Mouse (Mus musculus) G1E (cell line): ENCODE measurements around the gene Gm4064.
"Not testable (repeated sequence)": the region's sequence is repeated elsewhere in the genome, so short reads cannot be mapped to it uniquely, and the experiment has no call there.

Experiments used
- CTCF ChIP-seq: IDR thresholded peaks from 2 replicates; pipeline ENCODE4 v1.5.1; 2012; ENCODE audit warnings: low read depth, low read length, inconsistent platforms, mixed read lengths
- GATA1 ChIP-seq: IDR thresholded peaks from 2 replicates; pipeline ENCODE4 v1.6.1; 2012; ENCODE audit warnings: borderline replicate concordance, low read length, inconsistent platforms, mixed read lengths
- GATA2 ChIP-seq: IDR thresholded peaks from 2 replicates; pipeline ENCODE4 v1.6.1; 2012; ENCODE audit warnings: low read depth, low read length, inconsistent platforms, borderline replicate concordance
- POLR2AphosphoS5 ChIP-seq: IDR thresholded peaks from 2 replicates; pipeline ENCODE4 v1.6.1; 2012; ENCODE audit warnings: low read depth, low read length, inconsistent platforms; ENCODE audit not compliant: insufficient replicate concordance
- TAL1 ChIP-seq: conservative IDR thresholded peaks from 2 replicates; pipeline ENCODE4 v1.6.1; 2012; ENCODE audit warnings: low read depth, low read length, inconsistent platforms, mixed read lengths

GRCm38 (mm10) chrY:2796105-2796504 is at the start of gene Gm4064:
- TF ChIP-seq CTCF, TAL1, GATA1, POLR2AphosphoS5, GATA2: not testable (repeated sequence)
